Mouse (Mus musculus) hematopoietic stem cell, adult 5-6 weeks (primary cell): ENCODE results near the gene Trappc2l. TPM values are rescaled to one million over a fixed set of nuclear protein-coding genes. Genes with fewer than 3 reads are reported as not detected.

Experiments
- ATAC-seq, 2 experiments: fragments of 125-278 bp in 1 of 2; replicated peaks in 1 of 2; 2 replicates each; pipeline ENCODE4 v1.8.0; 2016 to 2017; ENCODE audit warnings: inconsistent platforms in 2 of 2, mild to moderate bottlenecking in 2 of 2, moderate number of reproducible peaks in 2 of 2, low read depth in 1 of 2, moderate TSS enrichment in 1 of 2; ENCODE audit not compliant: low FRiP score in 2 of 2, poor library complexity in 2 of 2, severe bottlenecking in 2 of 2, insufficient read depth in 1 of 2, low TSS enrichment in 1 of 2
- total RNA-seq: library from RNA; stranded (forward); fragments of 172-1452, 232-1000 nt; gene quantifications from 2 replicates; pipeline ENCODE4 v1.2.3, GENCODE M21; 2017

Trappc2l gene
- total RNA-seq, 1 experiment from 2014 or later = 19.3 TPM

- ATAC-seq = no peak
Measured at GRCm38 (mm10) chr8:122637230-122637629, 25.8 kb downstream of the Trappc2l start.

- no peak for ATAC-seq
Measured at GRCm38 (mm10) chr8:122638601-122639000, 27.2 kb downstream of the Trappc2l start.

- ATAC-seq = no peak
Measured at GRCm38 (mm10) chr8:122639521-122640248, 28.2 kb downstream of the Trappc2l start.

DNA sequence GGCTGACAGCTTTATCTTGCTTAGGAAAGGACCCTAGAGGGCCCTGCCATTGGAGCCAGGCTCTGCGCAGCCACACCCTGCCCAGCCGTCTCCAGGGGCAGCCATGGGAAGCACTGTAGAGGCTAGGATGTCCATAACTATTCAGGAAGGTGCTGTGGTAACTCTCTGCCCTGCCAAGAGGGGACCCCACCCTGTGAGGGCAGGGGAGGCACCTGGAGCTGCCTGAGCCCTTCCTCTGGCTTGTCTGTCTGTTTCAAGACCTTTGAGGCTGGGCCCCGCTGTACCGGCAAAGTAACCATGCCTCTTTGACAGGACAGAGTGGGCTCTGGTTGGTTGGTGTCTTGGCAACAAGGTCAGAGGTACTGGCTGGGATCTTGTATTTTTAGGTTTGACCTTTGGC is 29.4 kb downstream of the Trappc2l start:
- ATAC-seq = no peak

DNA sequence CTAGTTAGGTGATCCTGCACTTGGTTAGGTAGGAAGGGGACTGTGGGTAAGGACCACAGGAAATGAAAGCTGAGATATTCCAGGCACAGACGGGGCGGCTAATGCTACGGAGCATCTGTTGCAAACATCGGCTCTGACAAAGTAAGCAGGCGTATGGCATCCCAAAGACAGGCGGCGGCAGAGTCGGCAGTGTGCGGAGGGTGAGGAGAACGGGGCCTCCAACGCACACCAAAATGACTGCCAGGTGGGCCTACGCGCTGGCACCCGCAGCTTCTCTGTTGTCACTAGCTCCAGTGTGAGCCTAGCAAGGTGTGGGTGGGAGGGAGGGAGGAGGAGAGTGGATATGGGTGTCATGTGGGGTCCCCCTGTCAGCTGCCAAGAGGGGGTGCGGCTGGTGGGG is 30.0 kb downstream of the Trappc2l start:
- no peak for ATAC-seq

DNA sequence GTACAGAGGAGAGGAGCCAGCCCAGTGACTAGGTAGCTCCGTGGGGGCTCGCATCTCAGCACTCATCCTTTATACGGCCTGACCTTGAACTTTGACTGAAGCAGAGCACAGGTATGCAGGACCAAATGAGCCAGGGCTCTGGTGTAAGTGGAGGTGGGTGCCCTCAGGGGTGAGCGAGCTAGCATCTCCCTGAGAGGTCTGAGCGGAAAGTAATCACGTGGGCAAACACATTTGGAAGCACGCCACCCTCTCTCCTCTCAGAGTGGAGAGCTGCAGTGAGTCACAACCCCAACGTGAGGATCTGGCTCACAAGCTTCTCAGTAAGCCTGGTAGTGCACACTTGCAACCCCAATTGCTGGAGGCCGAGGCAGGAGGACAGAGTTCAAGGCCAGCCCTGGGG is 30.6 kb downstream of the Trappc2l start:
- no peak for ATAC-seq

DNA sequence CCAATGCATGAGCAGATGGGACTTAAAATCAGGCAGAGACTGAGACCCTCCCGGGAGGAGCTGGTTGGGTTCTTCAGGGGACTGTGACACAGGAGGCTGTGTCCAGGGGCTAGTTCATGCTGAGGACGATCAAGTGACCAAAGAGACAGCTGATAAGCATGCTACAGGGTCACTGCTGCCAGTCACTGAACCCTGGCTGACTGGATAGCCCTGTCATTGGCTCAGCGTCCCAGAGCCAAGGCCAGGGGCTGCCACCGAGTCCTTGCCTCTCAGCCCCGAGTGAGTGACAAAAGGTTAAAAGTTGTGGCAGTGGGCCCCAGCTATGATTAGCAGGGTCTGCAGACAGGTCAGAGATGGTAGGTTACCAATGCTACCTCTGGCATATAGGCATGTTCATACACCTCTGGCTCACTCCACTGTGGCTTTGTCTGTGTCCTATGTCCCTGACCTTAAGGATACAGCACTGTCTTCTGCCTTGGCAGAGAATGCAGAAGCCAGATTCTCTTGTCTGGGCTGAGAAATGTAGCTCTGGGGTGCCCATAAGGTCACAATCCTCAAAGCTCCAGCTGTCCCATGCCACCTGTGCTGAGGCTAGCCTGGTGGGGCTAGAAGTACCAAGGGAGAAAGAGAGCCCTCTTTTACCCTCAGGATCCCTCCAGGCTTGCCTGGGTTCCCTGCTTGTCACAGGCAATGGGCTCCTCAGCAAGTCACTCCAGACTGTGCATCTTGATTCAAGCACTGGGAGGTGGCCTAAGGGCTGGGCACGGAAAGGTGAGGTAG is 32.9 kb downstream of the Trappc2l start:
- no peak for ATAC-seq

DNA sequence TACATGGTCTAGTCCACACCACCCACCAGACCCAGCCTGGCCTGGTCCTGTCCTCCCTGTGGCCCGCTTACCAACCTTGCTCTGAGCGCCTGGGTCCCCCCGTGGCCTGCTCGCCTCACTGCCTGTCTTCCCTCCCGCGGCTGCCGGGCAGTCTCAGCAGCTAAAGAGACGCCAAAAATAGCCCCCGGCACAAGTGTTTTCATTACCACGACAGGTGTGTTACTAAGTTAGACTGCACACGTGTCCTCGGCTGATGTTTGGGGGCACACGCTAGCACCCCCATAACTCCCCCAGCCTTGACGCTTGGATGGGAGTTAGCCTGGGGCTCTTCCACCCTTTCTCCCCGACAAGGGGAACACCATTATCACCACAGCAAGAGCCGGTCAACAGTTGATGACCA is 34.9 kb downstream of the Trappc2l start:
- ATAC-seq = no peak

- no peak for ATAC-seq
Measured at GRCm38 (mm10) chr8:122648192-122648970, 36.9 kb downstream of the Trappc2l start.

- ATAC-seq = no peak
Measured at GRCm38 (mm10) chr8:122651326-122651921, 40.0 kb downstream of the Trappc2l start.

DNA sequence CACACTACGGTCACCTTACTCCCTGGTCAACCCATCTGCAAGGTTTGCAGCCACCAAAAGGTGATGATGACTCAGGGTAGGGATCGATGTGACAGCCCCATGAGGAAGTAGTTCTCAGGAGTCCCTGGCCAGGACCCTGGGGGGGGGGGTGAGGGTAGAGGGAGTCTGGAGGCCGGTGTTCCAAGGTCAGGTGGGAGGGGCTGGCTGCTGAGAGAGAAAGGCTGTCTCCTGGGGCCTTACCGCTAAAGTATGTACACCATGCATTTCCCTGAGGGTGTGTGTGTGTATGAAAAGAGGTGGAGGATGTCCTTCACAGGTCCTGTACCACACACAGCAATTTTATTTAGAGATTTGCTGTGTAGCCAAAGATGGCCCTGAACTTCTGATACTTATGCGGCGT is 41.2 kb downstream of the Trappc2l start:
- no peak for ATAC-seq

- no peak for ATAC-seq
Measured at GRCm38 (mm10) chr8:122654768-122655167, 43.3 kb downstream of the Trappc2l start.

GRCm38 (mm10) chr8:122656056-122656999 is 44.9 kb downstream of the Trappc2l start:
- ATAC-seq = peak; percentile 5 to 22; a peak in 2 of 4 replicates

GRCm38 (mm10) chr8:122658149-122658806 is 46.8 kb downstream of the Trappc2l start:
- no peak for ATAC-seq

DNA sequence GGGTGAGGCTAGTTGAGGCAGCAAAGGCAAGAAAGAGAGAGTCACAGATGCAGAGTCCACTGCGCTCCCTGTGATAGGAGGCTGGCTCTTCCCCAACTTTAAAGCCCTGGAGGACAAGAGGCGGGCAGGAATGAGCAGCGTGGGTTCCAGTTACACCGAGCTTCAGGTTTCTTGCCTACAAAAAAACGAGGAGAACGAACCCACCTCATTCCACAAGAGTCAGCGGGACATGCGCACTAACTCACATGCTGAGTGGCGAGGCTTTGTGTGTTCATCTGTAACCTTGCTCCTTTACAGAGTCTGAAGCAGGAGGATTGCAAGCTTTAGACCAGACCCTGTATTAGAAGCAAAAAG is 47.3 kb downstream of the Trappc2l start:
- no peak for ATAC-seq

- ATAC-seq = no peak
Measured at GRCm38 (mm10) chr8:122660022-122660421, 48.6 kb downstream of the Trappc2l start.
